Mouse (Mus musculus) midbrain, embryonic 10.5 days (tissue): ENCODE measurements at regions not wholly inside any gene's neighbourhood (a gene's known extent, or its start where the extent isn't known, plus 50 kb on each side); places are given as distances from the start of the nearest gene placed in this dataset.

Source experiments
- DNase-seq: peaks from one replicate; pipeline ENCODE4 v3.0.0-alpha.2; 2017; ENCODE audit warnings: low spot score
- H3K27ac ChIP-seq: fragments of 300-500 bp; sonication (generic); replicated peaks from 2 replicates; pipeline ENCODE4 v1.5.1; 2016; ENCODE audit warnings: mild to moderate bottlenecking
- H3K27me3 ChIP-seq: fragments of 300-500 bp; sonication (generic); 2 replicates; pipeline ENCODE4 v1.6.1; 2016; ENCODE audit warnings: low read depth, mild to moderate bottlenecking; ENCODE audit not compliant: poor library complexity, severe bottlenecking
- H3K36me3 ChIP-seq: fragments of 300-500 bp; sonication (generic); 2 replicates; pipeline ENCODE4 v1.6.1; 2016; ENCODE audit warnings: mild to moderate bottlenecking, moderate library complexity
- H3K4me1 ChIP-seq: fragments of 300-500 bp; sonication (generic); 2 replicates; pipeline ENCODE4 v1.6.1; 2016
- H3K4me3 ChIP-seq: fragments of 300-500 bp; sonication (generic); 2 replicates; pipeline ENCODE4 v1.5.1; 2016; ENCODE audit warnings: mild to moderate bottlenecking, moderate library complexity
- H3K9me3 ChIP-seq: fragments of 300-500 bp; sonication (generic); replicated peaks from 2 replicates; pipeline ENCODE4 v1.6.1; 2016; ENCODE audit warnings: mild to moderate bottlenecking
- WGBS: fragments of 180-500 bp; shearing (Covaris S2); methylation state at CpG from one replicate; pipeline ENCODE4 v1.1.7; 2016; 5-methylcytosine and 5-hydroxymethylcytosine counted together

- 89% methylated on average over 2 of the region's 2 CpGs for WGBS
- H3K4me3 ChIP-seq, result no peak overlapping the region
- H3K36me3 ChIP-seq, result no peaks in the 10 kb centered on the region
- no peaks in the 10 kb centered on the region for H3K9me3 ChIP-seq
- no peak for DNase-seq
- no peak overlapping the region for H3K27ac ChIP-seq
- no peaks in the 10 kb centered on the region for H3K27me3 ChIP-seq
- no peaks in the 10 kb centered on the region for H3K4me1 ChIP-seq
These were observed 377.4 kb upstream of the Vrk2 start for GRCm38 (mm10) chr11:26971161-26971560.

- Histone ChIP-seq H3K4me3 (no peak overlapping the region), H3K27ac (no peak overlapping the region), H3K27me3 (no peaks in the 10 kb centered on the region), H3K36me3 (no peaks in the 10 kb centered on the region), H3K4me1 (peaks cover 9% of the 10 kb centered on the region), H3K9me3 (no peaks in the 10 kb centered on the region)
- no peak for DNase-seq
- WGBS, result 78% methylated on average over 4 of the region's 4 CpGs
These were observed 373.6 kb upstream of the Vrk2 start for GRCm38 (mm10) chr11:26967427-26967826.

GRCm38 (mm10) chr11:26962928-26963667, 369.3 kb upstream of the Vrk2 start:
- no peak overlapping the region for H3K4me3 ChIP-seq
- no peak for DNase-seq
- H3K27me3 ChIP-seq, result no peaks in the 10 kb centered on the region
- peaks cover 25% of the 10 kb centered on the region for H3K4me1 ChIP-seq
- WGBS, result 65% methylated on average over 8 of the region's 8 CpGs
- peak overlapping the region; percentile 70 for H3K27ac ChIP-seq
- no peaks in the 10 kb centered on the region for H3K36me3 ChIP-seq
- H3K9me3 ChIP-seq, result no peaks in the 10 kb centered on the region

- no peak for DNase-seq
These were observed 368.5 kb upstream of the Vrk2 start for GRCm38 (mm10) chr11:26962040-26962927.

GRCm38 (mm10) chr11:26961336-26961980, 367.7 kb upstream of the Vrk2 start:
- Histone ChIP-seq H3K4me1 (peaks cover 25% of the 10 kb centered on the region), H3K4me3 (peak overlapping the region; percentile 18; the same call in 1 of the 2 replicates), H3K27me3 (no peaks in the 10 kb centered on the region), H3K27ac (peak overlapping the region; percentile 83), H3K9me3 (no peaks in the 10 kb centered on the region), H3K36me3 (no peaks in the 10 kb centered on the region)
- 3% methylated on average over 5 of the region's 5 CpGs for WGBS
- peak; percentile 93 for DNase-seq

More at GRCm38 (mm10) chr11:26962040-26962927, 368.5 kb upstream of the Vrk2 start:
- peak overlapping the region; percentile 70 for H3K27ac ChIP-seq
- 73% methylated on average over 18 of the region's 18 CpGs for WGBS
- no peaks in the 10 kb centered on the region for H3K9me3 ChIP-seq
- no peaks in the 10 kb centered on the region for H3K36me3 ChIP-seq
- H3K4me3 ChIP-seq, result no peak overlapping the region
- H3K4me1 ChIP-seq, result peaks cover 25% of the 10 kb centered on the region
- no peaks in the 10 kb centered on the region for H3K27me3 ChIP-seq

GRCm38 (mm10) chr11:26956153-26956552, 362.4 kb upstream of the Vrk2 start:
- no peaks in the 10 kb centered on the region for H3K27me3 ChIP-seq
- peaks cover 5% of the 10 kb centered on the region for H3K4me1 ChIP-seq
- H3K9me3 ChIP-seq, result no peaks in the 10 kb centered on the region
- H3K36me3 ChIP-seq, result no peaks in the 10 kb centered on the region
- H3K27ac ChIP-seq, result no peak overlapping the region
- WGBS, result 77% methylated on average over 3 of the region's 3 CpGs
- no peak overlapping the region for H3K4me3 ChIP-seq
- no peak for DNase-seq

- H3K27ac ChIP-seq, result no peak overlapping the region
- H3K36me3 ChIP-seq, result no peaks in the 10 kb centered on the region
- peaks cover 8% of the 10 kb centered on the region for H3K4me1 ChIP-seq
- H3K4me3 ChIP-seq, result no peak overlapping the region
- no peaks in the 10 kb centered on the region for H3K27me3 ChIP-seq
- DNase-seq, result peak; percentile 54
- 8% methylated on average over 3 of the region's 3 CpGs for WGBS
- H3K9me3 ChIP-seq, result 0 out of 2 replicates have a peak, but pooled peaks cover 3% of the 10 kb centered on the region
These were observed 338.0 kb upstream of the Vrk2 start for GRCm38 (mm10) chr11:26931766-26932165.

GRCm38 (mm10) chr11:26907099-26907498, 313.3 kb upstream of the Vrk2 start:
- H3K36me3 ChIP-seq, result no peaks in the 10 kb centered on the region
- H3K4me1 ChIP-seq, result no peaks in the 10 kb centered on the region
- no peak for DNase-seq
- WGBS, result 88% methylated on average over 3 of the region's 3 CpGs
- H3K27ac ChIP-seq, result no peak overlapping the region
- no peaks in the 10 kb centered on the region for H3K27me3 ChIP-seq
- no peak overlapping the region for H3K4me3 ChIP-seq
- H3K9me3 ChIP-seq, result no peaks in the 10 kb centered on the region

GRCm38 (mm10) chr11:26881635-26882034, 287.8 kb upstream of the Vrk2 start:
- no peak for DNase-seq
- Histone ChIP-seq H3K4me3 (no peak overlapping the region), H3K27me3 (no peaks in the 10 kb centered on the region), H3K36me3 (no peaks in the 10 kb centered on the region), H3K27ac (no peak overlapping the region), H3K9me3 (no peaks in the 10 kb centered on the region), H3K4me1 (no peaks in the 10 kb centered on the region)
- WGBS, result 55% methylated on average over 6 of the region's 6 CpGs
